Mouse (Mus musculus): ENCODE data around the gene Rnf207. TPM values are rescaled to one million over a fixed set of nuclear protein-coding genes. Genes with fewer than 3 reads are reported as not detected.

Rnf207 gene
- total RNA-seq, 2 experiments from 2014 or later = 105 to 116 TPM

GRCm38 (mm10) chr4:152328691-152329090 lies 9.9 kb upstream of the Rnf207 start:
- DNase-seq = peak; percentile 53

GRCm38 (mm10) chr4:152326543-152326942 lies 7.8 kb upstream of the Rnf207 start:
- DNase-seq = no peak

- peak; percentile 93 for DNase-seq
Observed at GRCm38 (mm10) chr4:152325574-152326411, 7.0 kb upstream of the Rnf207 start, which contains the start of gene Rpl22. Gene Rpl22, plus strand, starts transcription at chr4:152325742.

- DNase-seq = no peak
Observed at GRCm38 (mm10) chr4:152324641-152325562, 6.1 kb upstream of the Rnf207 start.

GRCm38 (mm10) chr4:152321464-152321863 lies 2.7 kb upstream of the Rnf207 start:
- no peak for DNase-seq

- DNase-seq = peak; percentile 78
Observed at GRCm38 (mm10) chr4:152317631-152318033, 1.2 kb downstream of the Rnf207 start.

GRCm38 (mm10) chr4:152315498-152316213 lies 3.1 kb downstream of the Rnf207 start:
- DNase-seq = no peak

GRCm38 (mm10) chr4:152313934-152314333 lies 4.9 kb downstream of the Rnf207 start:
- no peak for DNase-seq

- no peak for DNase-seq
Observed at GRCm38 (mm10) chr4:152313211-152313632, 5.6 kb downstream of the Rnf207 start.

- DNase-seq = no peak
Observed at GRCm38 (mm10) chr4:152312186-152312585, 6.6 kb downstream of the Rnf207 start.

- DNase-seq = no peak
Observed at GRCm38 (mm10) chr4:152307542-152307941, 11.3 kb downstream of the Rnf207 start.

- no peak for DNase-seq
Observed at GRCm38 (mm10) chr4:152305991-152306390, 12.8 kb downstream of the Rnf207 start.

- DNase-seq = no peak
Observed at GRCm38 (mm10) chr4:152304685-152305084, 14.1 kb downstream of the Rnf207 start.

GRCm38 (mm10) chr4:152303172-152303571 lies 15.6 kb downstream of the Rnf207 start:
- no peak for DNase-seq

- DNase-seq = no peak
Observed at GRCm38 (mm10) chr4:152302012-152302411, 16.8 kb downstream of the Rnf207 start.

GRCm38 (mm10) chr4:152300375-152300774 lies 18.4 kb downstream of the Rnf207 start:
- no peak for DNase-seq

- DNase-seq = no peak
Observed at GRCm38 (mm10) chr4:152298836-152299235, 20.0 kb downstream of the Rnf207 start.

GRCm38 (mm10) chr4:152296874-152297861 lies 21.6 kb downstream of the Rnf207 start, which contains the start of gene Icmt:
Gene Icmt, plus strand, starts transcription at chr4:152297227.
- peak; percentile 100 for DNase-seq

- no peak for DNase-seq
Observed at GRCm38 (mm10) chr4:152296371-152296770, 22.4 kb downstream of the Rnf207 start.

- DNase-seq = no peak
Observed at GRCm38 (mm10) chr4:152295916-152296315, 22.9 kb downstream of the Rnf207 start.
